Mouse (Mus musculus) ES-Bruce4 (cell line): ENCODE results near the gene Tlr2.

Experiments used
- CTCF ChIP-seq: IDR thresholded peaks from one replicate; pipeline ENCODE4 v1.8.1; 2011; ENCODE audit warnings: low read depth, low read length
- POLR2A ChIP-seq: IDR thresholded peaks from one replicate; pipeline ENCODE4 v1.8.1; 2011; ENCODE audit warnings: low read length; ENCODE audit not compliant: insufficient read depth

DNA sequence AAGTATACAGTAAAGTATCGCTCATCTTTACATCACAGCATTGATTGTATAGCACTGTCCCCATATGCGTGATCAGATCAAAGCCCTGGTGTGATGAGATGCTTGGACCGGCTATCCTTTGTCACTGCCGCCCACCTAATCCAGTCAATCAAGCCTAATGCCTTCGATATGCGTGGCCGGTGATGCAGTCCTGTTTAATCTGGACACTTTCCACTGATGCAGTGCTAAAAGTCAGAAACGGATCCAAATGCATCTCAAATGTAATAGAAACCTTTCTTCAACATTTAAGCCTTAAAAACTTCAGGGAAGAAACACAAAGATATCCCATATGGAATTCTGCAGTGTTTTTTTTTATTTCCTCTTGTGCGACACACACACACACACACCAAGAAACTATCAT lies 13.9 kb downstream of the Tlr2 start:
- no peak for TF ChIP-seq POLR2A
- TF ChIP-seq CTCF, result no peak
